Mouse (Mus musculus) myocyte (in vitro differentiated cells): Measurements from ENCODE around the gene Rap1b. TPM values are rescaled to one million over a fixed set of nuclear protein-coding genes. Genes with fewer than 3 reads are reported as not detected.

Experiments used
- H3K27me3 ChIP-seq: one replicate; pipeline ENCODE4 v1.6.1; 2011; ENCODE audit not compliant: control insufficient read depth, insufficient read depth, insufficient read length
- H3K36me3 ChIP-seq: one replicate; pipeline ENCODE4 v1.6.1; 2011; ENCODE audit not compliant: control insufficient read depth, insufficient read depth
- H3K4me2 ChIP-seq: one replicate; pipeline ENCODE4 v1.6.1; 2011; ENCODE audit warnings: low read depth, control low read depth
- H3K4me3 ChIP-seq: one replicate; pipeline ENCODE4 v1.5.1; 2011; ENCODE audit warnings: mild to moderate bottlenecking, control low read depth, moderate library complexity
- H3K79me2 ChIP-seq: one replicate; pipeline ENCODE4 v1.6.1; 2011; ENCODE audit not compliant: control insufficient read depth, insufficient read depth
- H3ac ChIP-seq: one replicate; pipeline ENCODE4 v1.6.1; 2011; ENCODE audit not compliant: control insufficient read depth, insufficient read length
- CEBPB ChIP-seq: IDR thresholded peaks from 2 replicates; pipeline ENCODE4 v1.6.1; 2011; ENCODE audit warnings: mild to moderate bottlenecking, moderate library complexity; ENCODE audit not compliant: poor library complexity, insufficient read depth, severe bottlenecking
- E2F4 ChIP-seq: IDR thresholded peaks from one replicate; pipeline ENCODE4 v1.6.1; 2011; ENCODE audit warnings: mild to moderate bottlenecking, control low read depth, moderate library complexity; ENCODE audit not compliant: insufficient read depth
- MAX ChIP-seq: IDR thresholded peaks from one replicate; pipeline ENCODE4 v1.6.1; 2011; ENCODE audit warnings: low read depth, mild to moderate bottlenecking, control low read depth
- MYOD1 ChIP-seq, 3 experiments: IDR thresholded peaks; one replicate each; pipeline ENCODE4 v1.6.1; 2011; ENCODE audit warnings: control low read depth in 2 of 3, low read depth in 2 of 3, mild to moderate bottlenecking in 2 of 3, moderate library complexity in 1 of 3; ENCODE audit not compliant: insufficient read length in 2 of 3, control insufficient read depth in 1 of 3
- MYOG ChIP-seq, 3 experiments: IDR thresholded peaks; one replicate each; pipeline ENCODE4 v1.6.1; 2011; ENCODE audit warnings: control low read depth in 2 of 3, low read depth in 2 of 3, mild to moderate bottlenecking in 2 of 3; ENCODE audit not compliant: insufficient read length in 2 of 3, control insufficient read depth in 1 of 3, insufficient read depth in 1 of 3
- POLR2A ChIP-seq: IDR thresholded peaks from one replicate; pipeline ENCODE4 v1.6.1; 2011; ENCODE audit warnings: low read depth, mild to moderate bottlenecking, control low read depth, moderate library complexity; ENCODE audit not compliant: insufficient read length
- POLR2AphosphoS2 ChIP-seq: IDR thresholded peaks from one replicate; pipeline ENCODE4 v1.6.1; 2011; ENCODE audit warnings: low read depth, control low read depth; ENCODE audit not compliant: insufficient read length
- REST ChIP-seq: IDR thresholded peaks from one replicate; pipeline ENCODE4 v1.6.1; 2011; ENCODE audit warnings: mild to moderate bottlenecking, control low read depth, moderate library complexity; ENCODE audit not compliant: insufficient read depth, insufficient read length
- SRF ChIP-seq: IDR thresholded peaks from one replicate; pipeline ENCODE4 v1.6.1; 2011; ENCODE audit warnings: low read depth; ENCODE audit not compliant: control insufficient read depth, insufficient read length
- TCF12 ChIP-seq: IDR thresholded peaks from one replicate; pipeline ENCODE4 v1.6.1; 2011; ENCODE audit warnings: mild to moderate bottlenecking, control low read depth; ENCODE audit not compliant: poor library complexity, insufficient read depth, severe bottlenecking
- TCF3 ChIP-seq: IDR thresholded peaks from one replicate; pipeline ENCODE4 v1.6.1; 2011; ENCODE audit warnings: low read depth, control low read depth; ENCODE audit not compliant: insufficient read length
- USF1 ChIP-seq: IDR thresholded peaks from one replicate; pipeline ENCODE4 v1.6.1; 2011; ENCODE audit warnings: low read depth, mild to moderate bottlenecking, control low read depth, moderate library complexity
- polyA plus RNA-seq: library from polyadenylated mRNA; unstranded; fragments of >200 nt; fragmentation: generic; extraction: Trizol; gene quantifications from one replicate; pipeline ENCODE4 v1.2.1, GENCODE M21; 2012; ENCODE audit warnings: missing spikeins

Rap1b gene
- polyA plus RNA-seq, 1 experiment = 62.3 TPM

- Histone ChIP-seq H3K4me3 (peak overlapping the region; percentile 67), H3K36me3 (no peaks in the 10 kb centered on the region), H3ac (peak overlapping the region; percentile 95), H3K4me2 (peak overlapping the region; percentile 78), H3K27me3 (no peaks in the 10 kb centered on the region), H3K79me2 (peaks cover 52% of the 10 kb centered on the region)
- TF ChIP-seq MAX (no peak), USF1 (no peak), E2F4 (no peak), POLR2A (no peak), TCF3 (no peak), MYOG (IDR thresholded peaks at IDR 0.05; ENCODE audit: control insufficient read depth in 1 of 3, insufficient read depth in 1 of 3, insufficient read length in 2 of 3, low read depth in 2 of 3) (no peak), POLR2AphosphoS2 (no peak), CEBPB (no peak), TCF12 (no peak), REST (no peak), SRF (no peak)
Measured at GRCm38 (mm10) chr10:117844782-117845596, 846 bp downstream of the Rap1b start.

- Histone ChIP-seq H3K36me3 (no peaks in the 10 kb centered on the region), H3K27me3 (no peaks in the 10 kb centered on the region), H3ac (no peak overlapping the region), H3K4me2 (peak overlapping the region; percentile 78), H3K79me2 (peaks cover 59% of the 10 kb centered on the region), H3K4me3 (peak overlapping the region; percentile 67)
- TF ChIP-seq TCF3 (no peak), POLR2AphosphoS2 (no peak), E2F4 (no peak), USF1 (no peak), TCF12 (no peak), REST (no peak), MYOG (IDR thresholded peaks at IDR 0.05; ENCODE audit: control insufficient read depth in 1 of 3, insufficient read depth in 1 of 3, insufficient read length in 2 of 3, low read depth in 2 of 3) (no peak), SRF (no peak), CEBPB (no peak), POLR2A (no peak), MAX (no peak), MYOD1 (IDR thresholded peaks at IDR 0.05; ENCODE audit: control insufficient read depth in 1 of 3, insufficient read length in 2 of 3, low read depth in 2 of 3) (no peak)
Measured at GRCm38 (mm10) chr10:117844279-117844678, 1.6 kb downstream of the Rap1b start.

- H3ac ChIP-seq = no peak overlapping the region
- peak overlapping the region; percentile 78 for H3K4me2 ChIP-seq
- peak overlapping the region; percentile 67 for H3K4me3 ChIP-seq
- no peaks in the 10 kb centered on the region for H3K27me3 ChIP-seq
- H3K36me3 ChIP-seq = no peaks in the 10 kb centered on the region
- peaks cover 65% of the 10 kb centered on the region for H3K79me2 ChIP-seq
- no peak for TF ChIP-seq POLR2A
- no peak for TF ChIP-seq TCF3
- no peak for TF ChIP-seq CEBPB
- no peak for TF ChIP-seq E2F4
- TF ChIP-seq TCF12 = no peak
Measured at GRCm38 (mm10) chr10:117843690-117844089, 2.1 kb downstream of the Rap1b start.

GRCm38 (mm10) chr10:117841765-117842164 lies 4.1 kb downstream of the Rap1b start:
- TF ChIP-seq TCF3 (no peak), REST (no peak), MYOD1 (IDR thresholded peaks at IDR 0.05; ENCODE audit: control insufficient read depth in 1 of 3, insufficient read length in 2 of 3, low read depth in 2 of 3) (no peak), POLR2AphosphoS2 (no peak), USF1 (no peak), E2F4 (no peak), SRF (no peak)

GRCm38 (mm10) chr10:117840431-117840995 lies 5.3 kb downstream of the Rap1b start:
- Histone ChIP-seq H3K4me3 (no peak overlapping the region), H3K79me2 (peaks cover 97% of the 10 kb centered on the region), H3K4me2 (no peak overlapping the region), H3K36me3 (no peaks in the 10 kb centered on the region), H3ac (no peak overlapping the region), H3K27me3 (no peaks in the 10 kb centered on the region)
- TF ChIP-seq POLR2A (no peak), POLR2AphosphoS2 (no peak), MYOD1 (IDR thresholded peaks at IDR 0.05; ENCODE audit: control insufficient read depth in 1 of 3, insufficient read length in 2 of 3, low read depth in 2 of 3) (no peak), MAX (no peak), MYOG (IDR thresholded peaks at IDR 0.05; ENCODE audit: control insufficient read depth in 1 of 3, insufficient read depth in 1 of 3, insufficient read length in 2 of 3, low read depth in 2 of 3) (no peak), E2F4 (no peak), SRF (no peak), REST (no peak), CEBPB (no peak), USF1 (no peak), TCF12 (no peak), TCF3 (no peak)

More at GRCm38 (mm10) chr10:117841765-117842164, 4.1 kb downstream of the Rap1b start:
- Histone ChIP-seq H3ac (no peak overlapping the region), H3K27me3 (no peaks in the 10 kb centered on the region), H3K79me2 (peaks cover 84% of the 10 kb centered on the region), H3K36me3 (no peaks in the 10 kb centered on the region), H3K4me2 (no peak overlapping the region), H3K4me3 (no peak overlapping the region)
